Mouse (Mus musculus) CH12.LX (cell line): ENCODE results near the gene Phf13. TPM values are rescaled to one million over a fixed set of nuclear protein-coding genes. Genes with fewer than 3 reads are reported as not detected.

Experiments
- DNase-seq: peaks from one replicate; pipeline ENCODE4 v3.0.0-alpha.2; 2013; ENCODE audit errors: extremely low read depth
- H3K27ac ChIP-seq: 2 replicates; pipeline ENCODE4 v1.5.1; 2012; ENCODE audit warnings: low read depth, mild to moderate bottlenecking, control low read depth, moderate library complexity; ENCODE audit not compliant: insufficient read depth
- H3K27me3 ChIP-seq: replicated peaks from 2 replicates; pipeline ENCODE3; 2012; ENCODE audit warnings: inconsistent platforms
- H3K36me3 ChIP-seq, 2 experiments: replicated peaks in 1 of 2; 2 replicates each; pipeline versions ENCODE3 to v1.6.1; 2012; ENCODE audit warnings: inconsistent platforms in 1 of 2, low read length in 1 of 2, mild to moderate bottlenecking in 1 of 2, mixed read lengths in 1 of 2, moderate library complexity in 1 of 2; ENCODE audit not compliant: control insufficient read depth in 1 of 2, insufficient read depth in 1 of 2
- H3K4me1 ChIP-seq, 2 experiments: 2 replicates each; pipeline ENCODE4 v1.6.1; 2012; ENCODE audit warnings: inconsistent platforms in 1 of 2, moderate library complexity in 1 of 2; ENCODE audit not compliant: insufficient read depth in 2 of 2, control insufficient read depth in 1 of 2
- H3K4me2 ChIP-seq: 2 replicates; pipeline ENCODE4 v1.6.1; 2012; ENCODE audit warnings: low read depth, mild to moderate bottlenecking, control low read depth; ENCODE audit not compliant: poor library complexity, insufficient read depth, severe bottlenecking
- H3K4me3 ChIP-seq, 3 experiments: fragments of 150-350 bp in 1 of 3; sonication (generic) in 1 of 3; replicated peaks in 1 of 3; 2 replicates each; pipeline versions ENCODE3 to v1.5.1; 2011 to 2012; ENCODE audit warnings: low read depth in 2 of 3, low read length in 2 of 3, mild to moderate bottlenecking in 2 of 3, moderate library complexity in 2 of 3, control low read depth in 1 of 3, improper control_type of control experiment in 1 of 3, inconsistent platforms in 1 of 3, mixed read lengths in 1 of 3; ENCODE audit not compliant: poor library complexity in 1 of 3
- H3K79me2 ChIP-seq: replicated peaks from 2 replicates; pipeline ENCODE4 v1.6.1; 2012; ENCODE audit warnings: mild to moderate bottlenecking, moderate library complexity; ENCODE audit not compliant: control insufficient read depth, poor library complexity, insufficient read depth, severe bottlenecking; ENCODE audit errors: extremely low read depth
- H3K9ac ChIP-seq: 2 replicates; pipeline ENCODE4 v1.6.1; 2012; ENCODE audit warnings: low read depth, mild to moderate bottlenecking, control low read depth, moderate library complexity; ENCODE audit not compliant: insufficient read depth
- H3K9me3 ChIP-seq: replicated peaks from 2 replicates; pipeline ENCODE3; 2012; ENCODE audit warnings: low read length, inconsistent platforms, mixed read lengths
- BHLHE40 ChIP-seq: IDR thresholded peaks from 2 replicates; pipeline ENCODE4 v1.6.1; 2011; ENCODE audit warnings: mild to moderate bottlenecking, low read depth, low read length, improper control_type of control experiment
- CHD2 ChIP-seq: IDR thresholded peaks from 2 replicates; pipeline ENCODE4 v1.6.1; 2011; ENCODE audit warnings: low read length, improper control_type of control experiment
- E2F4 ChIP-seq: IDR thresholded peaks from 2 replicates; pipeline ENCODE4 v1.6.1; 2011; ENCODE audit warnings: low read depth, low read length, improper control_type of control experiment; ENCODE audit not compliant: insufficient replicate concordance
- ELF1 ChIP-seq: IDR thresholded peaks from 2 replicates; pipeline ENCODE4 v1.6.1; 2014; ENCODE audit warnings: low read depth, mild to moderate bottlenecking, inconsistent platforms, low read length, improper control_type of control experiment
- ETS1 ChIP-seq: conservative IDR thresholded peaks from 2 replicates; pipeline ENCODE4 v1.6.1; 2012; ENCODE audit warnings: low read depth, mild to moderate bottlenecking, inconsistent platforms, low read length, improper control_type of control experiment, moderate library complexity
- GABPA ChIP-seq: IDR thresholded peaks from 2 replicates; pipeline ENCODE4 v1.6.1; 2012; ENCODE audit warnings: low read depth, low read length, improper control_type of control experiment, inconsistent platforms; ENCODE audit not compliant: insufficient replicate concordance
- JUND ChIP-seq: conservative IDR thresholded peaks from 2 replicates; pipeline ENCODE4 v1.6.1; 2011; ENCODE audit warnings: low read depth, low read length, improper control_type of control experiment
- KAT2A ChIP-seq: IDR thresholded peaks from 2 replicates; pipeline ENCODE4 v1.6.1; 2012; ENCODE audit warnings: low read length, improper control_type of control experiment, inconsistent platforms; ENCODE audit not compliant: insufficient replicate concordance
- MXI1 ChIP-seq: IDR thresholded peaks from 2 replicates; pipeline ENCODE4 v1.6.1; 2011; ENCODE audit warnings: mild to moderate bottlenecking, low read depth, low read length, improper control_type of control experiment
- NELFE ChIP-seq: IDR thresholded peaks from 2 replicates; pipeline ENCODE4 v1.6.1; 2011; ENCODE audit warnings: low read depth, low read length, improper control_type of control experiment
- POLR2A ChIP-seq: IDR thresholded peaks from 2 replicates; pipeline ENCODE4 v1.6.1; 2011; ENCODE audit warnings: low read depth, mild to moderate bottlenecking, improper control_type of control experiment, low read length
- POLR2AphosphoS2 ChIP-seq: IDR thresholded peaks from 2 replicates; pipeline ENCODE4 v1.6.1; 2011; ENCODE audit warnings: low read depth, low read length, improper control_type of control experiment
- SIN3A ChIP-seq: IDR thresholded peaks from 2 replicates; pipeline ENCODE4 v1.6.1; 2012; ENCODE audit warnings: low read length, improper control_type of control experiment, inconsistent platforms
- SMC3 ChIP-seq: IDR thresholded peaks from 2 replicates; pipeline ENCODE4 v1.6.1; 2011; ENCODE audit warnings: low read depth, low read length, improper control_type of control experiment
- ZKSCAN1 ChIP-seq: IDR thresholded peaks from 2 replicates; pipeline ENCODE4 v1.6.1; 2012; ENCODE audit warnings: low read depth, inconsistent platforms, low read length, improper control_type of control experiment, borderline replicate concordance
- ZMIZ1 ChIP-seq: IDR thresholded peaks from 2 replicates; pipeline ENCODE4 v1.6.1; 2012; ENCODE audit warnings: low read depth, mild to moderate bottlenecking, inconsistent platforms, low read length, improper control_type of control experiment
- ZNF384 ChIP-seq: IDR thresholded peaks from 2 replicates; pipeline ENCODE4 v1.6.1; 2012; ENCODE audit warnings: low read depth, low read length, improper control_type of control experiment, inconsistent platforms
- dilution Hi-C: fragments of 300-500 bp; cut with MboI; formaldehyde crosslinking; loops from 2 replicates; pipeline ENCODE4 v1.14.3; 2020; ENCODE audit warnings: low sequenced_read_pairs; ENCODE audit not compliant: extremely low pct_unique_long_range_greater_than_20kb, extremely low pct_ligation_motif_present
- in situ Hi-C: fragments of 300-500 bp; cut with MboI; formaldehyde crosslinking; loops from 3 replicates; pipeline ENCODE4 v1.14.3; 2019; ENCODE audit warnings: low sequenced_read_pairs, low pct_ligation_motif_present, low pct_unique_long_range_greater_than_20kb, mixed read lengths
- polyA plus RNA-seq: library from polyadenylated mRNA; unstranded; fragments of >175 nt; gene quantifications from 2 replicates; pipeline ENCODE4 v1.2.1, GENCODE M21; 2012; ENCODE audit warnings: low read depth; ENCODE audit not compliant: insufficient read length
- total RNA-seq, 2 experiments: library from RNA; depleted of rRNA; stranded (reverse); fragments of 300-350 nt in 1 of 2; fragments of >200 nt in 1 of 2; gene quantifications; 2 replicates each; pipeline ENCODE4 v1.2.3; 2012 to 2014

Phf13 gene
- total and polyA plus RNA-seq, 3 experiments, result 1.9 to 5.0 (median 4.9) TPM

GRCm38 (mm10) chr4:151999481-151999880 is 3.4 kb upstream of the Phf13 start:
- Histone ChIP-seq H3K9ac (no peak overlapping the region), H3K4me3 (no peak overlapping the region), H3K4me1 (peaks cover 5 to 14% of the 10 kb centered on the region in 2 experiments), H3K27ac (no peak overlapping the region), H3K4me2 (no peak overlapping the region), H3K36me3 (no peaks in the 10 kb centered on the region), H3K79me2 (0 out of 2 replicates have a peak, but pooled peaks cover 4% of the 10 kb centered on the region), H3K9me3 (no peaks in the 10 kb centered on the region), H3K27me3 (peaks cover 15% of the 10 kb centered on the region)
- no peak for TF ChIP-seq JUND
- peak; percentile 32; the same call in 1 of the 2 replicates for TF ChIP-seq ELF1
- TF ChIP-seq MXI1, result no peak
- no peak for DNase-seq
- dilution Hi-C loops, result no loop called here
- in situ Hi-C loops, result no loop called here

- dilution Hi-C loops (no loop called here), in situ Hi-C loops (no loop called here)
- H3K9me3 ChIP-seq, result no peaks in the 10 kb centered on the region
- H3K4me2 ChIP-seq, result peak overlapping the region; percentile 89
- H3K9ac ChIP-seq, result no peak overlapping the region
- H3K4me3 ChIP-seq, result no peak overlapping the region
- no peak for DNase-seq
- peaks cover 0 to 8% of the 10 kb centered on the region in 2 experiments for H3K36me3 ChIP-seq
- H3K4me1 ChIP-seq, result peaks cover 6 to 15% of the 10 kb centered on the region in 2 experiments
- H3K27ac ChIP-seq, result no peak overlapping the region
- peaks cover 15% of the 10 kb centered on the region for H3K27me3 ChIP-seq
- TF ChIP-seq SIN3A, result no peak
- no peak for TF ChIP-seq ZNF384
- no peak for TF ChIP-seq SMC3
- TF ChIP-seq GABPA, result no peak
- no peak for TF ChIP-seq E2F4
- no peak for TF ChIP-seq ETS1
- no peak for TF ChIP-seq POLR2A
- TF ChIP-seq NELFE, result no peak
- no peak for TF ChIP-seq ZKSCAN1
- TF ChIP-seq KAT2A, result no peak
- no peak for TF ChIP-seq CHD2
- no peak for TF ChIP-seq ZMIZ1
- no peak for TF ChIP-seq POLR2AphosphoS2
- no peak for TF ChIP-seq JUND
- TF ChIP-seq BHLHE40, result no peak
- 0 out of 2 replicates have a peak, but pooled peaks cover 4% of the 10 kb centered on the region for H3K79me2 ChIP-seq
Observed at GRCm38 (mm10) chr4:151997701-151998100, 1.6 kb upstream of the Phf13 start.
